Mouse (Mus musculus) neural tube, embryonic 11.5 days (tissue): ENCODE measurements at regions not wholly inside any gene's neighbourhood (a gene's known extent, or its start where the extent isn't known, plus 50 kb on each side); places are given as distances from the start of the nearest gene placed in this dataset. TPM values are rescaled to one million over a fixed set of nuclear protein-coding genes. Genes with fewer than 3 reads are reported as not detected.

Experiments used
- ATAC-seq: fragments of 200-750 bp; cut with Nextera tagmentation; 2 replicates; pipeline ENCODE4 v1.8.0; 2017; ENCODE audit warnings: moderate number of reproducible peaks, mild to moderate bottlenecking, moderate TSS enrichment, moderate library complexity; ENCODE audit not compliant: insufficient read depth, low FRiP score, low TSS enrichment
- DNase-seq: peaks from one replicate; pipeline ENCODE4 v3.0.0-alpha.2; 2015; ENCODE audit warnings: low spot score
- H3K27ac ChIP-seq: fragments of 300-500 bp; sonication (generic); 2 replicates; pipeline ENCODE4 v1.5.1; 2014; ENCODE audit warnings: low read depth, mild to moderate bottlenecking, low read length
- H3K27me3 ChIP-seq: fragments of 300-500 bp; sonication (generic); 2 replicates; pipeline ENCODE4 v1.6.1; 2014; ENCODE audit warnings: mild to moderate bottlenecking, low read length, mixed read lengths; ENCODE audit not compliant: control insufficient read depth, insufficient read depth
- H3K36me3 ChIP-seq: fragments of 300-500 bp; sonication (generic); 2 replicates; pipeline ENCODE4 v1.6.1; 2014; ENCODE audit warnings: mild to moderate bottlenecking, low read length, moderate library complexity, mixed read lengths; ENCODE audit not compliant: control insufficient read depth, insufficient read depth
- H3K4me1 ChIP-seq: fragments of 300-500 bp; sonication (generic); 2 replicates; pipeline ENCODE4 v1.6.1; 2014; ENCODE audit warnings: low read length, mixed read lengths; ENCODE audit not compliant: control insufficient read depth, insufficient read depth
- H3K4me2 ChIP-seq: fragments of 300-500 bp; sonication (generic); 2 replicates; pipeline ENCODE4 v1.6.1; 2014; ENCODE audit warnings: low read depth, mild to moderate bottlenecking, moderate library complexity
- H3K4me3 ChIP-seq: fragments of 300-500 bp; sonication (generic); 2 replicates; pipeline ENCODE4 v1.5.1; 2014; ENCODE audit warnings: low read depth, low read length
- H3K9ac ChIP-seq: fragments of 300-500 bp; sonication (generic); 2 replicates; pipeline ENCODE4 v1.6.1; 2014; ENCODE audit warnings: mild to moderate bottlenecking, low read length
- H3K9me3 ChIP-seq: fragments of 300-500 bp; sonication (generic); 2 replicates; pipeline ENCODE4 v1.6.1; 2016; ENCODE audit warnings: low read length; ENCODE audit not compliant: control insufficient read depth
- WGBS: fragments of 180-500 bp; shearing (Covaris S2); extraction: QIAGEN DNeasy Blood & Tissue Kit; methylation state at CpG from one replicate; pipeline ENCODE4 v1.1.7; 2014; 5-methylcytosine and 5-hydroxymethylcytosine counted together
- microRNA-seq: library from miRNA; unstranded; fragments of <30 nt; microRNA quantifications from one replicate; pipeline ENCODE4, GENCODE M21; 2016

GRCm38 (mm10) chr13:107073039-107073620, 51.2 kb upstream of the Kif2a start:
- no peaks in the 10 kb centered on the region for H3K4me1 ChIP-seq
- H3K27me3 ChIP-seq, result no peaks in the 10 kb centered on the region
- peak overlapping the region; percentile 35 for H3K9ac ChIP-seq
- 2% methylated on average over 14 of the region's 14 CpGs for WGBS
- no peaks in the 10 kb centered on the region for H3K9me3 ChIP-seq
- ATAC-seq (peak; percentile 58; the same call in 1 of the 2 replicates), DNase-seq (peak; percentile 48)
- H3K4me2 ChIP-seq, result peak overlapping the region; percentile 53
- no peaks in the 10 kb centered on the region for H3K36me3 ChIP-seq
- H3K4me3 ChIP-seq, result peak overlapping the region; percentile 30
- H3K27ac ChIP-seq, result no peak overlapping the region

- Histone ChIP-seq H3K4me1 (no peaks in the 10 kb centered on the region), H3K36me3 (no peaks in the 10 kb centered on the region), H3K9ac (peak overlapping the region; percentile 35), H3K9me3 (no peaks in the 10 kb centered on the region), H3K27ac (no peak overlapping the region), H3K27me3 (no peaks in the 10 kb centered on the region), H3K4me2 (peak overlapping the region; percentile 53), H3K4me3 (peak overlapping the region; percentile 30)
- DNase-seq (no peak), ATAC-seq (no peak)
- WGBS, result 33% methylated on average over 11 of the region's 11 CpGs
These were observed 50.6 kb upstream of the Kif2a start for GRCm38 (mm10) chr13:107072345-107073038.

Small RNA genes lying in the stretch of these regions (microRNA-seq; reads per million reads assigned to microRNA genes)
- gene Gm22118, result not detected
